Mouse (Mus musculus): ENCODE results near the gene Tmed1. TPM values are rescaled to one million over a fixed set of nuclear protein-coding genes. Genes with fewer than 3 reads are reported as not detected.

Gene Tmed1
- polyA plus RNA-seq, 2 experiments = 16.3 to 24.8 TPM

DNA sequence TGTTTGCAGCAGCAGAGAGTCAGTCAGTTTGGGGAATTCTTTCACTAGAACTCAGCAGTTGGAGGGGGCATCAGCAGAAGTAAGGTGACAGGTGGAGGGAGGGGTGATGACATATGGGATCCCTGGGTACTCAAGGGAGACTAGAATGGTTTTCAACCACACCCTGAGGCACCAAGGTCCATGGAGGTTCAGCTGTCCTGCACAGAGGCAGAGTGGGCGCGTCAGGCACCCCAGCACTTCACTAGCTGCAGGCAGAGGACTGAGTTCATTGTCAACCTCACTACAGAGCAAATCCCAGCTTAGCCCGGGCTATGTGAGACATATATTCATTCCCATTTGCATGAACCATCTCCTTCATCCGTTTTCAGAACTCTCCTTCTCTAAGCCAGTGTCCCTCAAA, 27.0 kb upstream of the Tmed1 start:
- no peaks in the 10 kb centered on the region for H3K27me3 ChIP-seq (ENCODE audit: control insufficient read depth, insufficient read depth, low read length)
- no peak overlapping the region for H3K27ac ChIP-seq
- H3K4me3 ChIP-seq (ENCODE audit: insufficient read depth in 1 of 2, low read depth in 2 of 2, low read length in 2 of 2) = no peak overlapping the region
- H3K9me3 ChIP-seq (ENCODE audit: control insufficient read depth, low read length) = no peaks in the 10 kb centered on the region
- no peak for ATAC-seq (ENCODE audit: insufficient read depth)
- no peak overlapping the region for H3K9ac ChIP-seq (replicated peaks)
- no peaks in the 10 kb centered on the region for H3K36me3 ChIP-seq (replicated peaks; ENCODE audit: control insufficient read depth, insufficient read depth, low read depth)
- DNase-seq (ENCODE audit: low read depth in 3 of 3, low spot score in 3 of 3) = no peak
- no peak overlapping the region for H3K4me2 ChIP-seq (ENCODE audit: low read depth)
- TF ChIP-seq CTCF (IDR thresholded peaks at IDR 0.05; ENCODE audit: low read depth) (no peak), EP300 (IDR thresholded peaks at IDR 0.05; ENCODE audit: low read depth) (no peak)
- 60% methylated on average over 4 of the region's 4 CpGs for WGBS (ENCODE audit: insufficient replicate concordance)
- H3K4me1 ChIP-seq (replicated peaks; ENCODE audit: control insufficient read depth in 2 of 2, insufficient read depth in 2 of 2, low read length in 1 of 2) = peaks cover 0 to 7% of the 10 kb centered on the region in 2 experiments; a peak in 2 of 4 replicates

DNA sequence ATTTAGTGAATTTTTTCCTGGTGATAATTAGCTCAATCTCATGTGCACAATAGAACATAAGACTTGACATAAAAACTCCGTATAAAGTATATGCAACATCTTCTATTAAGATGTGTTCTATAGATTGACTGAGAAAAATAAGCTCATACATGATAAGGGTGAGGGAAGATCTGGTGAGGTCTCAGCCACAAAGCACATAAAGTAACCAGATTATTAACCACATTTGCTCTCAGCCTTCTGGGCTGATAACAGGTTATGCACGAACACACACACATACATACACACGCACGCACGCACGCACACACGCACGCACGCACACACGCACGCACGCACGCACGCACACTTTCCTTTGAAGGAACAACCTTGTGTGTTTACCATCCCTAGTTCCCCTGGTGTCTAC, 26.4 kb upstream of the Tmed1 start:
- no peak overlapping the region for H3K4me3 ChIP-seq (ENCODE audit: insufficient read depth in 1 of 2, low read depth in 2 of 2, low read length in 2 of 2)
- no peaks in the 10 kb centered on the region for H3K9me3 ChIP-seq (ENCODE audit: control insufficient read depth, low read length)
- DNase-seq (ENCODE audit: low read depth in 3 of 3, low spot score in 3 of 3) (no peak), ATAC-seq (ENCODE audit: insufficient read depth) (no peak)
- no peaks in the 10 kb centered on the region for H3K36me3 ChIP-seq (replicated peaks; ENCODE audit: control insufficient read depth, insufficient read depth, low read depth)
- no peaks in the 10 kb centered on the region for H3K27me3 ChIP-seq (ENCODE audit: control insufficient read depth, insufficient read depth, low read length)
- 70% methylated on average over 14 of the region's 14 CpGs for WGBS (ENCODE audit: insufficient replicate concordance)
- no peak overlapping the region for H3K9ac ChIP-seq (replicated peaks)
- H3K4me2 ChIP-seq (ENCODE audit: low read depth) = no peak overlapping the region
- H3K27ac ChIP-seq = no peak overlapping the region
- H3K4me1 ChIP-seq (replicated peaks; ENCODE audit: control insufficient read depth in 2 of 2, insufficient read depth in 2 of 2, low read length in 1 of 2) = peaks cover 0 to 7% of the 10 kb centered on the region in 2 experiments; a peak in 2 of 4 replicates
- TF ChIP-seq EP300 (IDR thresholded peaks at IDR 0.05; ENCODE audit: low read depth) (no peak), CTCF (IDR thresholded peaks at IDR 0.05; ENCODE audit: low read depth) (no peak)

DNA sequence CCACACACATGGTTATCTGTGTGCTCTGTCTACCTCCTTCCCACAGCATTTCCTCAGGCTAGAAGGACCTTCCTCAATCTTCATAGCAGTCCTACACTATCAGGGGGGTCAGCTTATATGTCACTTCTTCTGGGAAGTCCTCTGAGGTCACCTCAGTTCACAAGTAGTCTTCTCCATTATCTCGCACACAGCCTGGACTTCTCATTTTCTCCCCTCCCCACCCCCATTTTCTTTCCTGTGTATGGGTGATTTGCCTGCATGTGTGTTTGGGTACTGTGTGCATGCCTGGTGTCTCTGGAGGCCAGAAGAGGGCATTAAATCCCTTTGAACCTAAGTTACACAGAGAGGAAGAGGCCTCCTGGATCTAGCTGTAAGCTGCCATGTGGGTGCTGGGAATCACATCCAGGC, 17.9 kb upstream of the Tmed1 start:
- TF ChIP-seq CTCF (IDR thresholded peaks at IDR 0.05; ENCODE audit: low read depth) (no peak), EP300 (IDR thresholded peaks at IDR 0.05; ENCODE audit: low read depth) (no peak)
- H3K4me2 ChIP-seq (ENCODE audit: low read depth) = no peak overlapping the region
- 13% methylated on average over 1 of the region's 1 CpGs for WGBS (ENCODE audit: insufficient replicate concordance)
- no peak overlapping the region for H3K9ac ChIP-seq (replicated peaks)
- no peaks in the 10 kb centered on the region for H3K9me3 ChIP-seq (ENCODE audit: control insufficient read depth, low read length)
- H3K27ac ChIP-seq = no peak overlapping the region
- no peaks in the 10 kb centered on the region for H3K36me3 ChIP-seq (replicated peaks; ENCODE audit: control insufficient read depth, insufficient read depth, low read depth)
- H3K27me3 ChIP-seq (ENCODE audit: control insufficient read depth, insufficient read depth, low read length) = no peaks in the 10 kb centered on the region
- DNase-seq (ENCODE audit: low read depth in 3 of 3, low spot score in 3 of 3) (no peak), ATAC-seq (ENCODE audit: insufficient read depth) (no peak)
- no peak overlapping the region for H3K4me3 ChIP-seq (ENCODE audit: insufficient read depth in 1 of 2, low read depth in 2 of 2, low read length in 2 of 2)
- 0 out of 4 replicates have a peak, but pooled peaks cover 0 to 2% of the 10 kb centered on the region in 2 experiments for H3K4me1 ChIP-seq (replicated peaks; ENCODE audit: control insufficient read depth in 2 of 2, insufficient read depth in 2 of 2, low read length in 1 of 2)

DNA sequence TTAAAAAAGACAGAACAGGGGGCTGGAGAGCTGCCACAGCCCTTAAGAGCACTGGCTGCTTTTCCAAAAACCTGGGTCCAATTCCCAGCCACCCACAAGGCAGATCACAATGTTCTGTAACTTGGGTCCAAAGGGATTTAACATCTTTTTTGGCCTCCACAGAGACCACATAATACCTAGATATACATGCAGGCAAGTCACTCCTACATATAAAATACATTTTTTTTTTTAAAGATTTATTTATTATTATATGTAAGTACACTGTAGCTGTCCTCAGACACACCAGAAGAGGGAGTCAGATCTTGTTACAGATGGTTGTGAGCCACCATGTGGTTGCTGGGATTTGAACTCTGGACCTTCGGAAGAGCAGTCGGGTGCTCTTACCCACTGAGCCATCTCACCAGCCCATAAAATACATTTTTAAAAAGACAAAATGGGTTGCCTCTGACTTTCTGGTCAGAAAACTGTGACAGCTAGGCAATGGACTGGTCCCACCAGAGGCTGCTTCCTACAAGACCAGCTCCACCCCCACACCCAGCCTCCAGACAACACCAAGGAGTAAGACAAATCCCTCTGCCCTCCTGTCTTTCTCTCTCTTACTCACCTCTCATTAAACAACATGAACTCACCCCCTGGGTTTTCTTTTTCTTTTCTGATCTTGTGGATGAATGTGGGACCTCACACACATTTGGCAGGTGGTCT, 17.2 kb upstream of the Tmed1 start:
- 57% methylated on average over 2 of the region's 2 CpGs for WGBS (ENCODE audit: insufficient replicate concordance)
- H3K36me3 ChIP-seq (replicated peaks; ENCODE audit: control insufficient read depth, insufficient read depth, low read depth) = no peaks in the 10 kb centered on the region
- H3K27me3 ChIP-seq (ENCODE audit: control insufficient read depth, insufficient read depth, low read length) = no peaks in the 10 kb centered on the region
- H3K9me3 ChIP-seq (ENCODE audit: control insufficient read depth, low read length) = no peaks in the 10 kb centered on the region
- 0 out of 4 replicates have a peak, but pooled peaks cover 0 to 2% of the 10 kb centered on the region in 2 experiments for H3K4me1 ChIP-seq (replicated peaks; ENCODE audit: control insufficient read depth in 2 of 2, insufficient read depth in 2 of 2, low read length in 1 of 2)
- no peak overlapping the region for H3K27ac ChIP-seq
- H3K4me2 ChIP-seq (ENCODE audit: low read depth) = no peak overlapping the region
- ATAC-seq (ENCODE audit: insufficient read depth) (no peak), DNase-seq (ENCODE audit: low read depth in 3 of 3, low spot score in 3 of 3) (no peak)
- no peak overlapping the region for H3K4me3 ChIP-seq (ENCODE audit: insufficient read depth in 1 of 2, low read depth in 2 of 2, low read length in 2 of 2)
- H3K9ac ChIP-seq (replicated peaks) = no peak overlapping the region
- TF ChIP-seq CTCF (IDR thresholded peaks at IDR 0.05; ENCODE audit: low read depth) (no peak), EP300 (IDR thresholded peaks at IDR 0.05; ENCODE audit: low read depth) (no peak)

DNA sequence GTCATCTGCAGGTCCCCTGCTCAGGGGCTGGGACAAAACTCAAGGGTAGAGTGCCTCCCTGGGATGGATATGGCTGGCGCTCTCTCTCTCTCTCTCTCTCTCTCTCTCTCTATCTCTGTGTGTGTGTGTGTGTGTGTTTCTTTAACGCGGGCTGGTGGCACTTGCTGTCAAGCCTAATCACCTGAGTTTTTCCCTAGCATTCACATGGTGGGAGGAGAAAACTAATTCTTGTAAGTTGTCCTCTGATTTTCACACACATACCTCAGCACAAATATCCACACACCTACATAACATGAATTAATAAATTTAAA, 16.5 kb upstream of the Tmed1 start:
- H3K4me2 ChIP-seq (ENCODE audit: low read depth) = no peak overlapping the region
- peak overlapping the region in 1 of 2 experiments; percentile 19; a peak in 2 of 4 replicates for H3K4me3 ChIP-seq (ENCODE audit: insufficient read depth in 1 of 2, low read depth in 2 of 2, low read length in 2 of 2)
- DNase-seq (ENCODE audit: low read depth in 3 of 3, low spot score in 3 of 3) = no peak
- TF ChIP-seq EP300 (IDR thresholded peaks at IDR 0.05; ENCODE audit: low read depth) (no peak), CTCF (IDR thresholded peaks at IDR 0.05; ENCODE audit: low read depth) (no peak)
- no peaks in the 10 kb centered on the region for H3K27me3 ChIP-seq (ENCODE audit: control insufficient read depth, insufficient read depth, low read length)
- WGBS (ENCODE audit: insufficient replicate concordance) = 44% methylated on average over 3 of the region's 3 CpGs
- H3K27ac ChIP-seq = no peak overlapping the region
- H3K4me1 ChIP-seq (replicated peaks; ENCODE audit: control insufficient read depth in 2 of 2, insufficient read depth in 2 of 2, low read length in 1 of 2) = 0 out of 4 replicates have a peak, but pooled peaks cover 0 to 2% of the 10 kb centered on the region in 2 experiments
- ATAC-seq (ENCODE audit: insufficient read depth) = no peak
- no peaks in the 10 kb centered on the region for H3K36me3 ChIP-seq (replicated peaks; ENCODE audit: control insufficient read depth, insufficient read depth, low read depth)
- no peak overlapping the region for H3K9ac ChIP-seq (replicated peaks)
- no peaks in the 10 kb centered on the region for H3K9me3 ChIP-seq (ENCODE audit: control insufficient read depth, low read length)

All from liver, embryonic 14.5 days (tissue).